Mouse (Mus musculus) forebrain, postnatal 0 days (tissue): ENCODE data around the gene Slc9a9. TPM values are rescaled to one million over a fixed set of nuclear protein-coding genes. Genes with fewer than 3 reads are reported as not detected.
"Not testable (repeated sequence)": the region's sequence is repeated elsewhere in the genome, so short reads cannot be mapped to it uniquely, and the experiment has no call there.

ENCODE experiments used
- ATAC-seq: fragments of 200-750 bp; cut with Nextera tagmentation; 2 replicates; pipeline ENCODE4 v1.8.0; 2017; ENCODE audit warnings: mild to moderate bottlenecking, moderate library complexity
- DNase-seq: peaks from one replicate; pipeline ENCODE4 v3.0.0-alpha.2; 2015
- H3K27ac ChIP-seq: fragments of 300-500 bp; sonication (generic); 2 replicates; pipeline ENCODE4 v1.5.1; 2014; ENCODE audit warnings: low read depth, mild to moderate bottlenecking, antibody characterized with exemption, low read length, moderate library complexity, mixed read lengths
- H3K27me3 ChIP-seq: fragments of 300-500 bp; sonication (generic); 2 replicates; pipeline ENCODE4 v1.6.1; 2014; ENCODE audit warnings: mild to moderate bottlenecking, low read length, mixed read lengths; ENCODE audit not compliant: insufficient read depth
- H3K36me3 ChIP-seq: fragments of 300-500 bp; sonication (generic); 2 replicates; pipeline ENCODE4 v1.6.1; 2014; ENCODE audit warnings: mild to moderate bottlenecking, moderate library complexity; ENCODE audit not compliant: insufficient read depth
- H3K4me1 ChIP-seq: fragments of 300-500 bp; sonication (generic); 2 replicates; pipeline ENCODE4 v1.6.1; 2014; ENCODE audit warnings: antibody characterized with exemption; ENCODE audit not compliant: insufficient read depth
- H3K4me2 ChIP-seq: fragments of 300-500 bp; sonication (generic); 2 replicates; pipeline ENCODE4 v1.6.1; 2014; ENCODE audit warnings: low read depth, mild to moderate bottlenecking, moderate library complexity
- H3K4me3 ChIP-seq: fragments of 300-500 bp; sonication (generic); 2 replicates; pipeline ENCODE4 v1.5.1; 2014; ENCODE audit warnings: low read depth, low read length, mixed read lengths
- H3K9ac ChIP-seq: fragments of 300-500 bp; sonication (generic); 2 replicates; pipeline ENCODE4 v1.6.1; 2014; ENCODE audit warnings: mild to moderate bottlenecking
- H3K9me3 ChIP-seq: fragments of 300-500 bp; sonication (generic); 2 replicates; pipeline ENCODE4 v1.6.1; 2016; ENCODE audit warnings: low read length
- CTCF ChIP-seq: sonication (generic); IDR thresholded peaks from 2 replicates; pipeline ENCODE4 v1.5.1; 2016; ENCODE audit warnings: antibody characterized with exemption, control low read depth, low read depth
- WGBS: fragments of 180-500 bp; shearing (Covaris S2); extraction: QIAGEN DNeasy Blood & Tissue Kit; methylation state at CpG from one replicate; pipeline ENCODE4 v1.1.7; 2014; 5-methylcytosine and 5-hydroxymethylcytosine counted together
- polyA plus RNA-seq: library from polyadenylated mRNA; unstranded; fragments of >200 nt; fragmentation: Nextera tagmentation; extraction: Ambion mirVana; gene quantifications from 2 replicates; pipeline ENCODE4 v1.2.1, GENCODE M21; 2015
- total RNA-seq: library from RNA; depleted of rRNA; stranded (reverse); fragments of >200 nt; gene quantifications from 2 replicates; pipeline ENCODE4 v1.2.3, GENCODE M21; 2014; rRNA removed

Slc9a9 gene
- total RNA-seq = 5.3 and 6.7 TPM in 2 replicates
- polyA plus RNA-seq = 3.3 and 4.8 TPM in 2 replicates

GRCm38 (mm10) chr9:94669791-94670577 is at the start of gene Slc9a9:
Gene Slc9a9 (plus strand): TSS chr9:94669909.
- ATAC-seq (peak; percentile 93), DNase-seq (peak; percentile 61)
- no peaks in the 10 kb centered on the region for H3K36me3 ChIP-seq
- peak within 1 kb of the TSS; percentile 51 for H3K9ac ChIP-seq
- peak within 1 kb of the TSS; percentile 52 for H3K4me3 ChIP-seq
- peak within 1 kb of the TSS; percentile 51 for H3K27ac ChIP-seq
- peak within 1 kb of the TSS; percentile 78 for H3K4me2 ChIP-seq
- no peaks in the 10 kb centered on the region; the same call in 1 of the 2 replicates for H3K4me1 ChIP-seq
- no peaks in the 10 kb centered on the region for H3K27me3 ChIP-seq
- H3K9me3 ChIP-seq = no peaks in the 10 kb centered on the region
- 1% methylated on average over 23 of the region's 23 CpGs for WGBS
- no peak for TF ChIP-seq CTCF

GRCm38 (mm10) chr9:94620342-94620741 is 49.4 kb upstream of the Slc9a9 start:
- no peaks in the 10 kb centered on the region for H3K4me1 ChIP-seq
- H3K27me3 ChIP-seq = no peaks in the 10 kb centered on the region
- H3K36me3 ChIP-seq = no peaks in the 10 kb centered on the region
- ATAC-seq (no peak), DNase-seq (no peak)
- H3K9ac ChIP-seq = no peak overlapping the region
- no peak overlapping the region for H3K4me2 ChIP-seq
- TF ChIP-seq CTCF = no peak
- no peak overlapping the region for H3K4me3 ChIP-seq
- H3K27ac ChIP-seq = no peak overlapping the region
- 64% methylated on average over 6 of the region's 6 CpGs for WGBS
- no peaks in the 10 kb centered on the region for H3K9me3 ChIP-seq

- Histone ChIP-seq H3K9ac (no peak overlapping the region), H3K36me3 (no peaks in the 10 kb centered on the region), H3K9me3 (no peaks in the 10 kb centered on the region), H3K4me2 (no peak overlapping the region), H3K27me3 (no peaks in the 10 kb centered on the region), H3K4me3 (no peak overlapping the region), H3K4me1 (no peaks in the 10 kb centered on the region), H3K27ac (no peak overlapping the region)
- WGBS = 61% methylated on average over 10 of the region's 10 CpGs
- DNase-seq = peak; percentile 17
- peak; percentile 71; the same call in 1 of the 2 replicates for ATAC-seq
- TF ChIP-seq CTCF = no peak
Measured at GRCm38 (mm10) chr9:94620846-94621245, 48.9 kb upstream of the Slc9a9 start.

GRCm38 (mm10) chr9:94621902-94622301 is 47.8 kb upstream of the Slc9a9 start:
- no peaks in the 10 kb centered on the region for H3K4me1 ChIP-seq
- TF ChIP-seq CTCF = no peak
- ATAC-seq (no peak), DNase-seq (no peak)
- WGBS = 61% methylated on average over 2 of the region's 2 CpGs
- H3K4me2 ChIP-seq = no peak overlapping the region
- H3K27me3 ChIP-seq = no peaks in the 10 kb centered on the region
- no peaks in the 10 kb centered on the region for H3K9me3 ChIP-seq
- no peak overlapping the region for H3K9ac ChIP-seq
- H3K27ac ChIP-seq = no peak overlapping the region
- no peak overlapping the region for H3K4me3 ChIP-seq
- no peaks in the 10 kb centered on the region for H3K36me3 ChIP-seq

- H3K27ac ChIP-seq = no peak overlapping the region
- 95% methylated on average over 3 of the region's 3 CpGs for WGBS
- no peak for TF ChIP-seq CTCF
- no peak overlapping the region for H3K9ac ChIP-seq
- no peaks in the 10 kb centered on the region for H3K36me3 ChIP-seq
- H3K9me3 ChIP-seq = no peaks in the 10 kb centered on the region
- H3K4me2 ChIP-seq = no peak overlapping the region
- no peak overlapping the region for H3K4me3 ChIP-seq
- no peaks in the 10 kb centered on the region for H3K4me1 ChIP-seq
- no peaks in the 10 kb centered on the region for H3K27me3 ChIP-seq
- DNase-seq (no peak), ATAC-seq (no peak)
Measured at GRCm38 (mm10) chr9:94626737-94627136, 43.0 kb upstream of the Slc9a9 start.

GRCm38 (mm10) chr9:94628948-94629347 is 40.8 kb upstream of the Slc9a9 start:
- Histone ChIP-seq H3K4me2 (no peak overlapping the region), H3K4me3 (no peak overlapping the region), H3K4me1 (no peaks in the 10 kb centered on the region), H3K9ac (no peak overlapping the region), H3K27ac (no peak overlapping the region), H3K9me3 (no peaks in the 10 kb centered on the region), H3K27me3 (no peaks in the 10 kb centered on the region), H3K36me3 (no peaks in the 10 kb centered on the region)
- no peak for DNase-seq
- TF ChIP-seq CTCF = no peak
- no peak for ATAC-seq
- WGBS = 37% methylated on average over 3 of the region's 3 CpGs

- WGBS = 92% methylated on average over 4 of the region's 4 CpGs
- H3K36me3 ChIP-seq, H3K27ac ChIP-seq, H3K4me3 ChIP-seq, H3K4me1 ChIP-seq, H3K9me3 ChIP-seq, H3K4me2 ChIP-seq, DNase-seq, ATAC-seq, H3K27me3 ChIP-seq, H3K9ac ChIP-seq: not testable (repeated sequence)
Measured at GRCm38 (mm10) chr9:94634275-94634674, 35.4 kb upstream of the Slc9a9 start.
